Mouse (Mus musculus): ENCODE results near the gene Lgals4.

Lgals4 gene

GRCm38 (mm10) chr7:28833723-28834347 is at the start of gene Lgals4:
Lgals4 (plus strand) TSS chr7:28833854.
- DNase-seq (ENCODE audit: low spot score): no peak

- DNase-seq (ENCODE audit: low spot score): no peak
Measured at GRCm38 (mm10) chr7:28785161-28785560, 48.5 kb upstream of the Lgals4 start.

DNA sequence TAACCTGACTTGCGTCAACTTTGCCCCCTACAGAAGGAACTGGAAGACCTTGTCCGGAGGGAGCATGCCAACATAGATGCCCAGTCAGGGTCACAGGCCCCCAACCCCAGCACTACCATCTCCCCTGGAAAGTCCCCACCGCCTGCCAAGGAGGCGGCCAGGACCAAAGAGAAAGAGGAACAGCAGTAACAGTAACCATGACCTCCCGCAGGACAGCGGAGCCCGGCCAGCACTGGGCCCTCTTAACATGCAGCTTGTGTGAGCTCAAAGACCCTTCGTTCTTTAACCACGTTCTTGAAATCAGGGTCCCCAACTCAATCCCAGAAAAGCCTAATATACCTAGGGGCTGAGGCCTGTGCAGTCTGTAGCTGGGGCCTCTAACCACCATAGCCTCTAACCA is 45.8 kb upstream of the Lgals4 start:
- no peak for DNase-seq (ENCODE audit: low spot score)

DNA sequence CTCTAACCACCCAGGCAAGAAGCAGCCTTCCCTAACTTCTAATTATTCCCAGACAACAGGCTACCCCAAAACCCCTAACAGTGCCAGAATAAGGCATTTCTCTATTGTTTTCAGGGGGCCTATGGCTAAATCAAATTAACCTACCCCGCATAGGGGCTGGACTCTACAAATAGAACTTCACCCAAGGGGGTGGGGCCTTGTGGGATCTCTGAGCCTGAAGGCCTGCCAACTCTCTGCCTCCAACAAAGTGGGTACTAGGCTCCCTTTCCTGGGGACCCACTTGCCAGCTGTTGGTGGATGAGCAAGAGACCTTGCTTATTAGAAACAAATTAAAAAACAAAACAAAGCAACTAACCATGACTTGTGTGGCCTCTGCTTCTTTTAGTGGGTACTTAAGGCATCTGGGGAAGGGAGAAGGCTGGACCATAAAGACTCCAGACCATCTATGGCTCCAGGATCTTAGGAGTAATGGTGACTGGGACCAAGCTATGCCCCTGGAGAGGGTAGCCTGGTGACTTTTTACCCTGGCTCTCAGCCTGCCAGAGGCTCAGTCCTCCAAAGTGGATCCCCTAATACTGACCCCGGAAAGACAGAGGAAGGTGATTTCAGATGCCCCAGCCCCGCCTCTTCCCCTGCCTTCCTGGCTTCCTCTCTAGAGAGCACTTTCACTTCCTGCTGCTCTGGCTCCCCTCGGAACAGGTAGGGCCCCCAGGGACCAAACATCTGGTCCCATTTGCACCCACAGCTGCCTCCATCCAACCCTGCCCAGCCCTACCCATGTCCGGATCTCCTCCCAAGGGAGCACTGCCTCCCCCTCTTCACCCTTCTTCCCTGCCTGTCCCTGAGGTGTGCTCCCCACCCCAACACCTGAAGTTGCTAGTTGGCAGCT is 45.1 kb upstream of the Lgals4 start, which contains the start of gene Rinl:
TSS of gene Rinl (plus strand) at position 663 of the 889 bp plus-strand sequence.
- DNase-seq (ENCODE audit: low spot score): no peak

DNA sequence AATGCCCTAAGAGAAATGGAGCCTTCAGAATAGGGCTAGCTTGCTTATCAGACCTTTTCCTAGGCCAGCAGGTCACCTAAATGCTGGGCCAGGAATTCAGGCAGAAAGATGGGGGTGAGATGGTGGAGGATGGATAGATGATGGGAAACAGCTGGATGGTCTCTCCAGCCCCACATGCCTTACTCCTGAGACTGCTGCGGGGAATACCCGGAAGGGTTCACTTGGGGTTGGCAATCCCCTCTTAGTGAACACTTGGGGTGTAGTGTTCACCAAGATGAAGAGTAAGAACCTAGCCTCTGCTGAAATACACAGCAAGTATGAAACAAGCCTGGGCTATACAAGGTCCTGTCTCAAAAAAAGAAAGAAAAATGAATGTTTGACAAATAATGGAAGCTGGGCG is 44.4 kb upstream of the Lgals4 start:
- no peak for DNase-seq (ENCODE audit: low spot score)

DNA sequence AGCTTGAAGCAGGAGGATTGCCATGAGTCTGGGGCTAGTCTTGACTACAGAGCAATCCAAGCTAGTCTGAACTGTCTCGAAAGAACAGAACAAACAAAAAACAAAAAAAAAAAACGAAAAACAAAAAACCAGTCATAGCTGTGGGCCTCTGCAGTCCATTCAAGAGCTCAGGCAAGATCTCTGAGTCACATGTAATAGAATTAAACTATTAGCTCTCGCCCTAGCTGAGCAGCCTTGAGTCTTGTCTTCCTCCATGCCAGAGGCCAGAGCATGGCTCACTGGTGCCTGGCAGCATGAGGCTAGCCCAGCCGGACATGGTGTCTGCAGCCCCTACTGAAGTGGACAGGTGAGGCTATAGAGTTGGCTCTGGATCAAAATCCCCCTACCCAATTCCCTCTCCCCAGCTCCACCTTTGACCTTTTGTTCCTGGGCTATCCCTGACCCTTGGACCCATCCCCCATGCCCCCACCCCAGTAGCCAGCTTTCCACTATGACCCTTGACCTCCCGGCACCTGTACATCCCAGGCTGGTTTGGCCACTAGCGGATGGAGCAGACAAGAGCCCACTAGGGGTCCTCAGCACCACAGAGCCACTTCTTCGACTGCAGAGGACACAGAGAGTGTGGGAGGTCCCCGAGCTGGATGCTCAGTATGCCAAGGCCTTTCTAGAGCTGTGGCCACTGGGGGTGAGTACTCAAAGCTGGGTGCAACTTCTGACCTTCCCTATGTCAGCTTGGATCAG is 43.4 kb upstream of the Lgals4 start:
- no peak for DNase-seq (ENCODE audit: low spot score)

GRCm38 (mm10) chr7:28791706-28792105 is 41.9 kb upstream of the Lgals4 start:
- DNase-seq (ENCODE audit: low spot score): no peak

GRCm38 (mm10) chr7:28792391-28793185 is 41.1 kb upstream of the Lgals4 start:
- no peak for DNase-seq (ENCODE audit: low spot score)

- DNase-seq (ENCODE audit: low spot score): no peak
Measured at GRCm38 (mm10) chr7:28793834-28794233, 39.8 kb upstream of the Lgals4 start.

GRCm38 (mm10) chr7:28794496-28794895 is 39.2 kb upstream of the Lgals4 start:
- DNase-seq (ENCODE audit: low spot score): no peak

- no peak for DNase-seq (ENCODE audit: low spot score)
Measured at GRCm38 (mm10) chr7:28795832-28796231, 37.8 kb upstream of the Lgals4 start.

- DNase-seq (ENCODE audit: low spot score): peak; percentile 76
Measured at GRCm38 (mm10) chr7:28796562-28796975, 37.1 kb upstream of the Lgals4 start.

DNA sequence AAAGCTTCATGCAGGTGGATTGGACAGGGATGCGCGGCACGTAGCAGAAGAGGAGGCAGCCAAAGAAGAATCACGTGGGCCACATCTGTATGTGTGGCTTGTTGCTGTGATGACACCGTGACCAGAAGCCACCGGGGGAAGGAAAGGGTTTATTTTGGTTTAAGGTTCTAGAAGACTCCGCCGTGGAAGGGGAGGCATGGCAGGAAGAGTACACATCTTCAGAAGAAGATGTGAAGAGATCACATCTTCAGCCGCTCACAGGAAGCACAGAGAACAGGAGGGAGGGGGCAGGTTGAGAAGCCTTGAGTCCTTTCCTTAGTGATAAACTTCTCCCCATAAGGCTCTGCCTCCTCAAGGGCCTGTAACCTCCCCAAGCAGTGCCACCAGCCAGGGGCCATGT is 33.7 kb upstream of the Lgals4 start:
- DNase-seq (ENCODE audit: low spot score): no peak

GRCm38 (mm10) chr7:28801451-28801850 is 32.2 kb upstream of the Lgals4 start:
- DNase-seq (ENCODE audit: low spot score): no peak

- DNase-seq (ENCODE audit: low spot score): no peak
Measured at GRCm38 (mm10) chr7:28801901-28802670, 31.6 kb upstream of the Lgals4 start.

DNA sequence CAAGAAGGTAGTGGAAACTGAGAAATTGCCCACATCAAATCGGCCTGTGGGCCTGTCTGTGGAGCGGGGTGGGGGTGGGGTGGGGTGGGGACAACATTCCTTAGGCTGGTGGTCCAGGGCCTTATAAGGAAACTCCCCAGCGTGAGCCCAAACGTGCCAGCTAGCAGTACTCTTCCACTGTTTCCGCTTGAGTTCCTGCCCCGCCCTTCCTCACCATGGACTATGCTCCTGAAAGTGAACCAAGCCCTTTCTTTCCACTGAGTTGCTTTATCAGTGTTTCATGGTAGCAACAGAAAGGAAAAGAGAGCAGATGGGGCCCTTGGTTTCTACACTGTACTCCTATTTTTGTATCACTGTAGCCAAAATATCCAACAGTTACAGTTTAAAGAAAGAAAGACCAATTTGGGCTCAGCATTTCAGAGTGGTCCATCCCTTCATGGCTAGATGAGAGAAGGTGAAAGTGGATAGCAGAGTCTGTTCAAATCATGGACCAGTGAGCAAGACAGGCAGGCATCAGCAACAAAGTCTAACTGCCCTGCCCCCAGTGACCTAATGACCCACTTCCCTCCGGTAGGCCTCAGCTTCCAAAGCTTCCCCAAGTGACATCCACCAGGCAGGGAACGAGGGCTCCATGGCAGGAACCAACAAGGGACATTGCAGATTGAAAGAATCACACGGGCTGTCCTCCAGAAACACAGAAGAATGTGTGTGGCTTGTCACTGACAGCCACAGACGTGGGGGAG is 30.6 kb upstream of the Lgals4 start:
- DNase-seq (ENCODE audit: low spot score): no peak

DNA sequence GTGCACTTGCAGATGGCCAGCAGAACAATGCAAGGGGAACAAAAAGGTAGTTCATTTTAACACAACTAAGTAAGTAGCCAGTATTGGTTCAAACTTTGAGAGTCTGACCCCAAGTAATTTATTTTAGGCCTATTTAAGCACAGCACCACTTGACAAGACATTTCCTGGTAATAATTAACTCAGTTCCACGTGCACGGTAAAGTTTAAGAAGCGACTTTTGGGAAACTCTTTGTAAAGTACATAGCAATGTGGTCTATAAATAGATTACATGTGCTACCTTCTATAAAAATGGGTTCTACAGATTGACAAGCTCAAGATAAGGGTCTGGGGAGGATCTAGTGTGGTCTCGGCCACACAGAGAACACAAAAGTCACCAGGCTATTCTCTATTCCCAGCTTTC is 29.9 kb upstream of the Lgals4 start:
- no peak for DNase-seq (ENCODE audit: low spot score)

GRCm38 (mm10) chr7:28806869-28807268 is 26.8 kb upstream of the Lgals4 start:
- no peak for DNase-seq (ENCODE audit: low spot score)

GRCm38 (mm10) chr7:28807641-28808220 is 25.9 kb upstream of the Lgals4 start:
- peak; percentile 67 for DNase-seq (ENCODE audit: low spot score)
